Mouse (Mus musculus): ENCODE results near the gene Col23a1. TPM values are rescaled to one million over a fixed set of nuclear protein-coding genes. Genes with fewer than 3 reads are reported as not detected.
A peak's percentile ranks its signal among the peaks of the same experiment; 100 is the strongest.

Gene Col23a1
- polyA plus RNA-seq, 1 experiment, result 10.3 TPM

DNA sequence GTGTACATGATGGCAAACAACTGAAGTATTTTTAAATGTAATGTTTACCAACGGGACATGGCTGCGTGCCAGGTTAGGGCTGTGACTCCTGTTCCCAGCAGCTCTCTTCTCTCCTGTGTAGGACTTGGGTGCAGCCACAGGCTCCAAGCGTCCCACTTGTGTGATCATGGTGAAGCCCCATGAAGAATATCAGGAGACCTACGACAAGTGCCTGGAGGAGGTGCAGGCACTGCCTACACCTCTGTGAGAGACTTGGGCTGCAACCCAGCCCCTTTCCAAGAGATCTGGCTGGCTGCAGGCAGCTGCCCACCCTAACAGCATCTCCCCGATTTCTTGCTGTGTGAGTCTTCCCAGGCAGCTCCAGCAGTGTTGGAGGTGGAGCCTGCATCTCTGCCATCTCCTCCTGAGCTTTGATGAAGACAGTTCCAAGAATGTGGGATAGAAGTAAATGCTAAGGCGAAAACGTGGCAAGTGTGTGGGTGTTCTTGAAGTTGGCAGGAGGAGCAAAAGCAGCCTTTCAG lies 333.3 kb downstream of the Col23a1 start:
- H3K79me2 ChIP-seq (ENCODE audit: control insufficient read depth, insufficient read depth), result peaks cover 21% of the 10 kb centered on the region
- peaks cover 25% of the 10 kb centered on the region for H3K36me3 ChIP-seq (ENCODE audit: control insufficient read depth, insufficient read depth)
- no peak overlapping the region for H3K4me3 ChIP-seq
- no peak overlapping the region for H3ac ChIP-seq (ENCODE audit: control insufficient read depth, insufficient read length)
- H3K27me3 ChIP-seq (ENCODE audit: control insufficient read depth, insufficient read depth, insufficient read length), result no peaks in the 10 kb centered on the region
- no peak overlapping the region for H3K4me2 ChIP-seq (ENCODE audit: low read depth)
- TF ChIP-seq POLR2AphosphoS2 (IDR thresholded peaks at IDR 0.05; ENCODE audit: insufficient read length, low read depth) (no peak), MYOD1 (IDR thresholded peaks at IDR 0.05; ENCODE audit: control insufficient read depth in 1 of 3, insufficient read length in 2 of 3, low read depth in 2 of 3) (no peak), REST (IDR thresholded peaks at IDR 0.05; ENCODE audit: insufficient read depth, insufficient read length) (no peak), MYOG (IDR thresholded peaks at IDR 0.05; ENCODE audit: control insufficient read depth in 1 of 3, insufficient read depth in 1 of 3, insufficient read length in 2 of 3, low read depth in 2 of 3) (no peak), USF1 (IDR thresholded peaks at IDR 0.05; ENCODE audit: low read depth) (no peak), TCF12 (IDR thresholded peaks at IDR 0.05; ENCODE audit: insufficient read depth, poor library complexity, severe bottlenecking) (no peak), POLR2A (IDR thresholded peaks at IDR 0.05; ENCODE audit: insufficient read length, low read depth) (no peak), CEBPB (IDR thresholded peaks at IDR 0.05; ENCODE audit: insufficient read depth, poor library complexity, severe bottlenecking) (no peak), TCF3 (IDR thresholded peaks at IDR 0.05; ENCODE audit: insufficient read length, low read depth) (no peak)

DNA sequence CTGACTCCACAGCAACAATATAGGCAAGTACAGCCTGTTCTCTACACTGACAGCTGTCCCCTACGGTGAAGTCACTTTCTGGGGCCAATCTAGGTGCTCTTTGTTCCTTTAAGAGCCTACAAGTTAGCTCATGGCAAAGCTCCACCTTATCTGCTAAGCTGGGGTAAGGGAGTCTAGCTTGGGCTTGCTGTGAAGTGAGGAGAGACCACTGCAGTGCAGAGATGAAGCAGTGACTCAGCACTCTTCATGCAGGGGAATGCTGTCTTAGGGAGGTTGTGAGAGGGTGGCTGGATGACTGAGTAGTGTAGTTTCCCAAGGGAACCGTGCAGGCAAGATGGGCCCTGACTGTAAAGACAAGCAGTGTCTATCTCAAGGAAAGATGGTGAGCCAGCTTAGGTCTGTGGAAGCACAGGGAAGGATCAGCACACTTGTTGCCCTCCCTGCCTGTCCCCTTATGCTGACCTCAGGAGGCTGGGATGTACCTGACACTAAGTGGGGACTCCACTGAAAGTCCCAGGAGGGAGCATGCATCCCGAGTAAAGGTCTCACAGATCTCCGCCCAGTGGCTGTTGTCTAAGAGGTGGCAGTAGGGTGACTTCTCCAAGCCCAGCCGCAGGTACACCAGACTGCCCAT lies 335.6 kb downstream of the Col23a1 start:
- no peak for TF ChIP-seq USF1 (IDR thresholded peaks at IDR 0.05; ENCODE audit: low read depth)
- TF ChIP-seq SRF (IDR thresholded peaks at IDR 0.05; ENCODE audit: control insufficient read depth, insufficient read length, low read depth), result no peak
- TF ChIP-seq REST (IDR thresholded peaks at IDR 0.05; ENCODE audit: insufficient read depth, insufficient read length), result no peak
- no peak for TF ChIP-seq CEBPB (IDR thresholded peaks at IDR 0.05; ENCODE audit: insufficient read depth, poor library complexity, severe bottlenecking)
- no peak for TF ChIP-seq POLR2AphosphoS2 (IDR thresholded peaks at IDR 0.05; ENCODE audit: insufficient read length, low read depth)
- TF ChIP-seq TCF3 (IDR thresholded peaks at IDR 0.05; ENCODE audit: insufficient read length, low read depth), result no peak
- no peak for TF ChIP-seq MYOG (IDR thresholded peaks at IDR 0.05; ENCODE audit: control insufficient read depth in 1 of 3, insufficient read depth in 1 of 3, insufficient read length in 2 of 3, low read depth in 2 of 3)
- TF ChIP-seq POLR2A (IDR thresholded peaks at IDR 0.05; ENCODE audit: insufficient read length, low read depth), result no peak
- no peak for TF ChIP-seq TCF12 (IDR thresholded peaks at IDR 0.05; ENCODE audit: insufficient read depth, poor library complexity, severe bottlenecking)
- no peak for TF ChIP-seq MAX (IDR thresholded peaks at IDR 0.05; ENCODE audit: low read depth)
- no peak for TF ChIP-seq E2F4 (IDR thresholded peaks at IDR 0.05; ENCODE audit: insufficient read depth)
- TF ChIP-seq MYOD1 (IDR thresholded peaks at IDR 0.05; ENCODE audit: control insufficient read depth in 1 of 3, insufficient read length in 2 of 3, low read depth in 2 of 3), result no peak
- peaks cover 16% of the 10 kb centered on the region for H3K79me2 ChIP-seq (ENCODE audit: control insufficient read depth, insufficient read depth)

DNA sequence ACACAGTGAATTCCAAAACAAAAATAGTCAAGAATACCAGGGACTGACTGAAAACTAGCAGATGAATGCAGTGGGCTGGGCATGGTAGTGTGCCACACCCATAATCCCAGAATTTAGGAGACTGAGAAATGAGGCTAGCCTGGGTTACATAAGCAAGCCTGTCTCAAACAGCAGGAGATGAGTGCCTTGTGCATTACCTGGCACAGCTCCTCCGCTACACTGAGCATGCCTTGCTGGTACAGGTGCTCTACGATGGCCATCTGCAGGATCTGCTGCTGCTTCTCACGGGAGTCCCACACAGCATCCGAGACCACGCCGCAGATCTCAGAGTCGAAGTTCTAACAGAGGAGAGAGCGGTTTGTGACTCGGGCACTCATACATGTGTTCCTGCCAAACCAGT lies 337.7 kb downstream of the Col23a1 start:
- H3K4me3 ChIP-seq, result no peak overlapping the region
- H3K4me2 ChIP-seq (ENCODE audit: low read depth), result no peak overlapping the region
- H3ac ChIP-seq (ENCODE audit: control insufficient read depth, insufficient read length), result no peak overlapping the region
- TF ChIP-seq POLR2A (IDR thresholded peaks at IDR 0.05; ENCODE audit: insufficient read length, low read depth) (peak; percentile 18), USF1 (IDR thresholded peaks at IDR 0.05; ENCODE audit: low read depth) (no peak), MYOG (IDR thresholded peaks at IDR 0.05; ENCODE audit: control insufficient read depth in 1 of 3, insufficient read depth in 1 of 3, insufficient read length in 2 of 3, low read depth in 2 of 3) (no peak), POLR2AphosphoS2 (IDR thresholded peaks at IDR 0.05; ENCODE audit: insufficient read length, low read depth) (peak; percentile 50)
- H3K36me3 ChIP-seq (ENCODE audit: control insufficient read depth, insufficient read depth), result peaks cover 24% of the 10 kb centered on the region
- no peaks in the 10 kb centered on the region for H3K79me2 ChIP-seq (ENCODE audit: control insufficient read depth, insufficient read depth)
- H3K27me3 ChIP-seq (ENCODE audit: control insufficient read depth, insufficient read depth, insufficient read length), result no peaks in the 10 kb centered on the region

More for the DNA sequence above, 335.6 kb downstream of the Col23a1 start:
- Histone ChIP-seq H3K36me3 (ENCODE audit: control insufficient read depth, insufficient read depth) (peaks cover 30% of the 10 kb centered on the region), H3ac (ENCODE audit: control insufficient read depth, insufficient read length) (no peak overlapping the region), H3K4me2 (ENCODE audit: low read depth) (no peak overlapping the region), H3K4me3 (no peak overlapping the region), H3K27me3 (ENCODE audit: control insufficient read depth, insufficient read depth, insufficient read length) (no peaks in the 10 kb centered on the region)

DNA sequence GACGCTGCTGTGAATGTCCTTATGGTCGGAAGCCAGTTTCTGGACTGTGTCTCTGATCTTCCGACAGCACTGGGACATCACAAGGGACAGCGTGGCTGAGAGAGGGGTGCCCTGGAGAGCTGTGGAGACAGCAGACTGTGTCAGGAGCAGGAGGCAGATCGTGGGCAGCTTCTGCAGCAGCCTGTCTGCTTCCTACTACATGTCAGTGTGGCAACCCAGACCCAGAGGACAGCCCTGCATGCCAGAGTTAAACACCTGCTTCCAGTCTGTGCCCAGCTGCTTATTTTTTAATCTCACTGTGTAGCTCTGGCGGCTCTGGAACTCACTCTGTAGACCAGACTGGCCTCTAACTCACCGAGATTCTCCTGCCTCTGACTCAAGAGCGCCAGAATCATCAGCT lies 338.2 kb downstream of the Col23a1 start:
- Histone ChIP-seq H3K36me3 (ENCODE audit: control insufficient read depth, insufficient read depth) (peaks cover 20% of the 10 kb centered on the region), H3K4me2 (ENCODE audit: low read depth) (no peak overlapping the region), H3K4me3 (no peak overlapping the region), H3ac (ENCODE audit: control insufficient read depth, insufficient read length) (no peak overlapping the region), H3K27me3 (ENCODE audit: control insufficient read depth, insufficient read depth, insufficient read length) (no peaks in the 10 kb centered on the region), H3K79me2 (ENCODE audit: control insufficient read depth, insufficient read depth) (no peaks in the 10 kb centered on the region)
- TF ChIP-seq MYOG (IDR thresholded peaks at IDR 0.05; ENCODE audit: control insufficient read depth in 1 of 3, insufficient read depth in 1 of 3, insufficient read length in 2 of 3, low read depth in 2 of 3) (peak in 1 of 3 experiments; percentile 69), POLR2AphosphoS2 (IDR thresholded peaks at IDR 0.05; ENCODE audit: insufficient read length, low read depth) (no peak), MYOD1 (IDR thresholded peaks at IDR 0.05; ENCODE audit: control insufficient read depth in 1 of 3, insufficient read length in 2 of 3, low read depth in 2 of 3) (peak; percentile 11 to 43 (median 23))

DNA sequence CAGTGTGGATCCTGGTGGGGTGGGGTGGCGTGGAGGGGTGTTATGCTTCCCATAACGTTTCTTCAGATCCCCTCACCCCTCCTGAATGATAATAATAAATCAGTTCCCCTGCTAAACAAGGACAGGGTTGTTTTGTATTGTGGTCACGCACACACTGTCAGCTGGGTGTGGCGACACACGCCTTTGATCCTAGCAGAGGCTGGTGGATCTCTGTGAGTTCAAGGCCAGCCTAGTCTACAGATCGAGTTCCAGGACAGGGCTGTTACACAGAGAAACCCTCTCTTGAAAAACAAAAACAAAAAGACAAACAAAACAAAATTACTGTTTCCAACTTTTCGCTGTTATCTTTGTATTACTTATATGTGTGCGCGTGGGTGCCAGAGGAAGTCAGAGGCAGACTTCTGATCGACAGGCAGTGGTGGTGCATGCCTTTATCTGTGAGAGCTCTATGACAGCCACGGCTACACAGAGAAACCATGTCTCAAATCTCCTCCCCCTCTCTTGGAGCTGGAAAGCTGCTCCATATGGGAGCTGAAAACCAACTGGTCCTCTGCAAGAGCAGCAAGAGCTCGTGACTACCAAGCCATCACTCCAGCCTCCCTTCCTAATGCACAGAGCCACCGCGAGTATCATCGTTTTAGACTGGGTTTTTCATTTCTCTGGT lies 340.1 kb downstream of the Col23a1 start:
- no peak overlapping the region for H3K4me2 ChIP-seq (ENCODE audit: low read depth)
- TF ChIP-seq MAX (IDR thresholded peaks at IDR 0.05; ENCODE audit: low read depth) (no peak), TCF12 (IDR thresholded peaks at IDR 0.05; ENCODE audit: insufficient read depth, poor library complexity, severe bottlenecking) (no peak), MYOG (IDR thresholded peaks at IDR 0.05; ENCODE audit: control insufficient read depth in 1 of 3, insufficient read depth in 1 of 3, insufficient read length in 2 of 3, low read depth in 2 of 3) (no peak), POLR2A (IDR thresholded peaks at IDR 0.05; ENCODE audit: insufficient read length, low read depth) (no peak), SRF (IDR thresholded peaks at IDR 0.05; ENCODE audit: control insufficient read depth, insufficient read length, low read depth) (no peak), E2F4 (IDR thresholded peaks at IDR 0.05; ENCODE audit: insufficient read depth) (no peak), MYOD1 (IDR thresholded peaks at IDR 0.05; ENCODE audit: control insufficient read depth in 1 of 3, insufficient read length in 2 of 3, low read depth in 2 of 3) (no peak), POLR2AphosphoS2 (IDR thresholded peaks at IDR 0.05; ENCODE audit: insufficient read length, low read depth) (no peak), REST (IDR thresholded peaks at IDR 0.05; ENCODE audit: insufficient read depth, insufficient read length) (no peak), TCF3 (IDR thresholded peaks at IDR 0.05; ENCODE audit: insufficient read length, low read depth) (no peak), CEBPB (IDR thresholded peaks at IDR 0.05; ENCODE audit: insufficient read depth, poor library complexity, severe bottlenecking) (no peak)

More for the DNA sequence above, 340.1 kb downstream of the Col23a1 start:
- H3ac ChIP-seq (ENCODE audit: control insufficient read depth, insufficient read length), result no peak overlapping the region
- no peaks in the 10 kb centered on the region for H3K79me2 ChIP-seq (ENCODE audit: control insufficient read depth, insufficient read depth)
- peaks cover 11% of the 10 kb centered on the region for H3K36me3 ChIP-seq (ENCODE audit: control insufficient read depth, insufficient read depth)
- no peaks in the 10 kb centered on the region for H3K27me3 ChIP-seq (ENCODE audit: control insufficient read depth, insufficient read depth, insufficient read length)
- no peak overlapping the region for H3K4me3 ChIP-seq

Data from myocyte (in vitro differentiated cells).